Mouse (Mus musculus): Measurements from ENCODE around the gene Mvb12a. TPM values are rescaled to one million over a fixed set of nuclear protein-coding genes. Genes with fewer than 3 reads are reported as not detected.

Gene Mvb12a
- total RNA-seq, 2 experiments from 2014 or later = 64.6 to 72.0 TPM

GRCm38 (mm10) chr8:71560765-71561164, 18.0 kb downstream of the Mvb12a start:
- DNase-seq (ENCODE audit: low spot score in 2 of 2) = no peak

- peak; percentile 54 to 57 for DNase-seq (ENCODE audit: low spot score in 2 of 2)
Measured at GRCm38 (mm10) chr8:71561401-71561800, 18.7 kb downstream of the Mvb12a start.

GRCm38 (mm10) chr8:71562751-71563150, 20.0 kb downstream of the Mvb12a start:
- DNase-seq (ENCODE audit: low spot score in 2 of 2) = peak; percentile 88 to 91

- no peak for DNase-seq (ENCODE audit: low spot score in 2 of 2)
Measured at GRCm38 (mm10) chr8:71563992-71564391, 21.3 kb downstream of the Mvb12a start.

GRCm38 (mm10) chr8:71566501-71566900, 23.8 kb downstream of the Mvb12a start, which contains the start of gene Nxnl1:
Gene Nxnl1, minus strand, starts transcription at chr8:71566601.
- DNase-seq (ENCODE audit: low spot score in 2 of 2) = no peak

- DNase-seq (ENCODE audit: low spot score in 2 of 2) = no peak
Measured at GRCm38 (mm10) chr8:71567587-71567986, 24.9 kb downstream of the Mvb12a start.

- DNase-seq (ENCODE audit: low spot score in 2 of 2) = peak; percentile 66 to 69
Measured at GRCm38 (mm10) chr8:71568387-71568937, 25.7 kb downstream of the Mvb12a start, which contains the start of gene Slc27a1. Gene Slc27a1, plus strand, starts transcription at chr8:71568882.

GRCm38 (mm10) chr8:71568941-71569340, 26.2 kb downstream of the Mvb12a start:
- DNase-seq (ENCODE audit: low spot score in 2 of 2) = peak in 1 of 2 experiments; percentile 50

- peak; percentile 74 to 81 for DNase-seq (ENCODE audit: low spot score in 2 of 2)
Measured at GRCm38 (mm10) chr8:71569366-71570290, 26.9 kb downstream of the Mvb12a start.

GRCm38 (mm10) chr8:71570291-71570954, 27.7 kb downstream of the Mvb12a start:
- peak; percentile 84 to 85 for DNase-seq (ENCODE audit: low spot score in 2 of 2)

GRCm38 (mm10) chr8:71572077-71572476, 29.4 kb downstream of the Mvb12a start:
- no peak for DNase-seq (ENCODE audit: low spot score in 2 of 2)

GRCm38 (mm10) chr8:71572847-71573633, 30.3 kb downstream of the Mvb12a start:
- DNase-seq (ENCODE audit: low spot score in 2 of 2) = peak in 1 of 2 experiments; percentile 55

- DNase-seq (ENCODE audit: low spot score in 2 of 2) = no peak
Measured at GRCm38 (mm10) chr8:71574426-71574825, 31.7 kb downstream of the Mvb12a start.

GRCm38 (mm10) chr8:71575020-71575419, 32.3 kb downstream of the Mvb12a start:
- DNase-seq (ENCODE audit: low spot score in 2 of 2) = no peak

GRCm38 (mm10) chr8:71577856-71578387, 35.2 kb downstream of the Mvb12a start:
- no peak for DNase-seq (ENCODE audit: low spot score in 2 of 2)

- DNase-seq (ENCODE audit: low spot score in 2 of 2) = no peak
Measured at GRCm38 (mm10) chr8:71579009-71579408, 36.3 kb downstream of the Mvb12a start.

- DNase-seq (ENCODE audit: low spot score in 2 of 2) = no peak
Measured at GRCm38 (mm10) chr8:71579476-71579875, 36.8 kb downstream of the Mvb12a start.

- DNase-seq (ENCODE audit: low spot score in 2 of 2) = no peak
Measured at GRCm38 (mm10) chr8:71580201-71580600, 37.5 kb downstream of the Mvb12a start.

- DNase-seq (ENCODE audit: low spot score in 2 of 2) = peak in 1 of 2 experiments; percentile 60
Measured at GRCm38 (mm10) chr8:71586891-71587290, 44.2 kb downstream of the Mvb12a start.

- no peak for DNase-seq (ENCODE audit: low spot score in 2 of 2)
Measured at GRCm38 (mm10) chr8:71588762-71589161, 46.0 kb downstream of the Mvb12a start.

Data from adrenal gland, adult 18-20 months (tissue).